Mouse (Mus musculus): ENCODE data around the gene Foxb2.
"Not testable (repeated sequence)": the region's sequence is repeated elsewhere in the genome, so short reads cannot be mapped to it uniquely, and the experiment has no call there.

Foxb2 gene

GRCm38 (mm10) chr19:16873221-16873861 lies at the start of gene Foxb2:
Gene Foxb2, minus strand, starts transcription at chr19:16873805.
- no peak for DNase-seq (ENCODE audit: low read depth)

- no peak for DNase-seq (ENCODE audit: low read depth)
Observed at GRCm38 (mm10) chr19:16911507-16911906, 37.9 kb upstream of the Foxb2 start.

GRCm38 (mm10) chr19:16903106-16903505 lies 29.5 kb upstream of the Foxb2 start:
- no peak for DNase-seq (ENCODE audit: low read depth)

- no peak for DNase-seq (ENCODE audit: low read depth)
Observed at GRCm38 (mm10) chr19:16899716-16900115, 26.1 kb upstream of the Foxb2 start.

- no peak for DNase-seq (ENCODE audit: low read depth)
Observed at GRCm38 (mm10) chr19:16898576-16898975, 25.0 kb upstream of the Foxb2 start.

GRCm38 (mm10) chr19:16876458-16876770 lies 2.8 kb upstream of the Foxb2 start:
- no peak for DNase-seq (ENCODE audit: low read depth)

GRCm38 (mm10) chr19:16875631-16876457 lies 2.2 kb upstream of the Foxb2 start:
- DNase-seq (ENCODE audit: low read depth), result no peak

GRCm38 (mm10) chr19:16874991-16875540 lies 1.5 kb upstream of the Foxb2 start:
- DNase-seq (ENCODE audit: low read depth), result no peak

GRCm38 (mm10) chr19:16873942-16874861 lies 597 bp upstream of the Foxb2 start:
- no peak for DNase-seq (ENCODE audit: low read depth)

GRCm38 (mm10) chr19:16872331-16873180 lies 1.0 kb downstream of the Foxb2 start:
- DNase-seq (ENCODE audit: low read depth), result no peak

GRCm38 (mm10) chr19:16871192-16871760 lies 2.3 kb downstream of the Foxb2 start:
- no peak for DNase-seq (ENCODE audit: low read depth)

GRCm38 (mm10) chr19:16870501-16871191 lies 3.0 kb downstream of the Foxb2 start:
- no peak for DNase-seq (ENCODE audit: low read depth)

- DNase-seq (ENCODE audit: low read depth), result no peak
Observed at GRCm38 (mm10) chr19:16868534-16868933, 5.1 kb downstream of the Foxb2 start.

- DNase-seq (ENCODE audit: low read depth), result no peak
Observed at GRCm38 (mm10) chr19:16858646-16859045, 15.0 kb downstream of the Foxb2 start.

- no peak for DNase-seq (ENCODE audit: low read depth)
Observed at GRCm38 (mm10) chr19:16856752-16857151, 16.9 kb downstream of the Foxb2 start.

GRCm38 (mm10) chr19:16844091-16844490 lies 29.5 kb downstream of the Foxb2 start:
- DNase-seq (ENCODE audit: low read depth), result not testable (repeated sequence)

- DNase-seq (ENCODE audit: low read depth), result no peak
Observed at GRCm38 (mm10) chr19:16841516-16842249, 31.9 kb downstream of the Foxb2 start.

- no peak for DNase-seq (ENCODE audit: low read depth)
Observed at GRCm38 (mm10) chr19:16841001-16841400, 32.6 kb downstream of the Foxb2 start.

GRCm38 (mm10) chr19:16827657-16828056 lies 45.9 kb downstream of the Foxb2 start:
- no peak for DNase-seq (ENCODE audit: low read depth)

- DNase-seq (ENCODE audit: low read depth), result no peak
Observed at GRCm38 (mm10) chr19:16825228-16825627, 48.4 kb downstream of the Foxb2 start.
